Mouse (Mus musculus) stomach, postnatal 0 days (tissue): Measurements from ENCODE around the gene Rxfp1.

Experiments used
- CTCF ChIP-seq: IDR thresholded peaks from 2 replicates; pipeline ENCODE4 v1.5.1; 2016; ENCODE audit warnings: antibody characterized with exemption, low read depth, mild to moderate bottlenecking, moderate library complexity
- EP300 ChIP-seq: optimal IDR thresholded peaks from 2 replicates; pipeline ENCODE3; 2016; ENCODE audit warnings: antibody characterized with exemption

- TF ChIP-seq EP300: no peak
- TF ChIP-seq CTCF: no peak
Observed at GRCm38 (mm10) chr3:79672188-79672587, 65.5 kb downstream of the Rxfp1 start.
